Mouse (Mus musculus): ENCODE results near the gene Muc16. TPM values are rescaled to one million over a fixed set of nuclear protein-coding genes. Genes with fewer than 3 reads are reported as not detected.

Muc16 gene
- polyA plus RNA-seq (2017; shearing (Covaris generic)), result 0.46 TPM

GRCm38 (mm10) chr9:18674480-18675154, at the start of gene Muc16:
Gene Muc16, minus strand, starts transcription at chr9:18674530.

GRCm38 (mm10) chr9:18478168-18478567, 196.2 kb downstream of the Muc16 start, which contains the start of the genes Zfp558 and Mbd3l1:
Gene Zfp558, minus strand, starts transcription at chr9:18478268.
Gene Mbd3l1, plus strand, starts transcription at chr9:18478359.

Other genes with a start within 250 kb of the Muc16 start
- gene Mbd3l2, start 243.9 kb downstream of the Muc16 start, polyA plus RNA-seq (2017; shearing (Covaris generic)), result not detected
- gene Zfp558, start 196.3 kb downstream of the Muc16 start, polyA plus RNA-seq (2017; shearing (Covaris generic)), result 3.7 TPM
- gene Mbd3l1, start 196.2 kb downstream of the Muc16 start, polyA plus RNA-seq (2017; shearing (Covaris generic)), result not detected
- gene Olfr24, start 89.5 kb upstream of the Muc16 start, polyA plus RNA-seq (2017; shearing (Covaris generic)), result not detected
- not detected for gene Olfr828, start 145.0 kb upstream of the Muc16 start, polyA plus RNA-seq (2017; shearing (Covaris generic))
- gene Olfr829, start 180.4 kb upstream of the Muc16 start, polyA plus RNA-seq (2017; shearing (Covaris generic)), result not detected
- not detected for gene Olfr830, start 200.2 kb upstream of the Muc16 start, polyA plus RNA-seq (2017; shearing (Covaris generic))

All from CD4-positive, CD25-positive, alpha-beta regulatory T cell, adult 9 weeks (primary cell).